Mouse (Mus musculus): ENCODE measurements around the gene Vmn1r168.
"Not testable (repeated sequence)": the region's sequence is repeated elsewhere in the genome, so short reads cannot be mapped to it uniquely, and the experiment has no call there.

Gene Vmn1r168

DNA sequence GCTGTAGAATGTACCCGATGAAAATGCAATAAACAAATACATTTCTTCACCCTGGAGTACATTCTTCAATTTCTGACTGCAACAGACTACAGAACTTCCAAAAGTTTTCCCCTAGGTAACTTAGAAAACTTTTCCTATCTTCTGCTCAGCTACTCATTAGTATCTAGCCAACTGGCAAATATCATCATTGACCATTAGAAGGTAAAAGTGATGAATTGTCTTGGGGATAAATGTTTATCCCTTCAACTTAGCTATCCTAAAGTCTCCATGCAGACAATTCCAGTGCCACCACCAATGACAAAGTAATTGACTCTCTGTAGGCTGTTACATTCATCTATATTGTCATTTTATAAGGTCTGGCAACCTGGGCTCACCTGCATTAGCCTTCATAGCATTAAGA lies at the start of gene Vmn1r168:
TSS of gene Vmn1r168 (plus strand) at position 301 of the 400 bp plus-strand sequence.
- DNase-seq (ENCODE audit: low spot score in 2 of 2): not testable (repeated sequence)

GRCm38 (mm10) chr7:23507106-23507505 lies 32.4 kb upstream of the Vmn1r168 start, which contains the start of gene Vmn1r167:
Gene Vmn1r167, minus strand, starts transcription at chr7:23507206.
- not testable (repeated sequence) for DNase-seq (ENCODE audit: low spot score in 2 of 2)

DNA sequence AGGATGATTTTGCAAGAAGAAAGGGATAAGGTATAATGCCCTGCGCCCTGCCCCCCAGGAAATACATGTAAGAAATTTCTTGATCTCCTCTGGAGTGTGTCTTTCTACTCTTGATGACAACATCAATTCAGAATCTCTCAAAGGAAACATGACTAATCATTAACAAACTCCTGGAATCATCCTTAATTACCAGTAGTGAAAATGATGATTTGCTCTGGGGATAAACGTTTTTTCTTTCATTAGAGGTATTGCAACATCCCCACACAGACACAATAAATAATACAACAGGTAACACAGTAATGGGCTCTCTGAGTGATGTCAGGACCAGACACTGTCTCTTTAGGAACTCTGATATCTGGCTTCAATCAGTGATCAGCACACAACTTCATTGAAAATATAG lies 35.7 kb downstream of the Vmn1r168 start, which contains the start of gene Vmn1r169:
TSS of gene Vmn1r169 (plus strand) at position 301 of the 400 bp plus-strand sequence.
- DNase-seq (ENCODE audit: low spot score in 2 of 2): not testable (repeated sequence)
